Mouse (Mus musculus) ES-Bruce4 (cell line): ENCODE measurements around the gene Cbfa2t3.

Experiments used
- CTCF ChIP-seq: IDR thresholded peaks from one replicate; pipeline ENCODE4 v1.8.1; 2011; ENCODE audit warnings: low read depth, low read length
- EP300 ChIP-seq: IDR thresholded peaks from 2 replicates; pipeline ENCODE4 v1.6.1; 2011; ENCODE audit warnings: low read depth, low read length; ENCODE audit not compliant: insufficient read depth
- POLR2A ChIP-seq: IDR thresholded peaks from one replicate; pipeline ENCODE4 v1.8.1; 2011; ENCODE audit warnings: low read length; ENCODE audit not compliant: insufficient read depth

DNA sequence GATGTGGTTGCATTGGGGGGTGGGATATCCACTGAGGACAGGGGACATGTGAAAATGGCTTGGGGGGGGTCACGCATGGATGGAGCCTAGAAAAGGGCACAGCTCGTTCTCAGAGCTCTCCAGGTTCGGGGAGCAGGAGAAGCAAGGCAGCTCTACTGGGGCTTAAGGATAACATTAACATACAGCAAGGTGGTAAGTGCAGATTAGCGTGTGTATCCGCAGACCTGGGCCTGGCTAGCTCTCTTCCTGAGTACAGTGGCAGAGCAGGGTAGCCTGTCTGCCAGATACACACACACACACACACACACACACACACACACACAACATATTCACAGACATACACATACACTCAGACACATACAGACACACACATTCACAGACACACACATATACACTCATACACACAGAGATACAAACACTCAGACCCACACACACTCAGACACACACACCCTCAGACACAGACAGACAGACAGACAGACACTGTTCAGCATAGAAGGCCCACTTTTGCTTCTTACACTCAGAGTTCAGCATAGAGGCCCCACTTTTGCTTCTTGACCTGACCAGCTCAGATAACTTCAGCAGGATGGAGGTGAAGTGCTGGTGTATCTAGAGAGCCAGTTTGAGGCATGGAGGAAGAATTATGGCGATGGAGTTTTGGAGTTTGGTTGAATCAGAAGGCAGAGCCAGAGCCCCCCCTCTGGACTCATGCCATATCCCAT is 80.1 kb downstream of the Cbfa2t3 start:
- TF ChIP-seq CTCF: no peak
- TF ChIP-seq POLR2A: no peak
- TF ChIP-seq EP300: no peak
